Mouse (Mus musculus): ENCODE data around the gene Gm20458. TPM values are rescaled to one million over a fixed set of nuclear protein-coding genes. Genes with fewer than 3 reads are reported as not detected.

The Gm20458 gene
- total RNA-seq, 2 experiments from 2014 or later = 3.7 to 11.1 TPM

Other genes starting within 250 kb of the Gm20458 start
- not detected for gene Wfdc15b, start 239.3 kb upstream of the Gm20458 start, total RNA-seq (2021)
- not detected for gene Svs2, start 222.5 kb upstream of the Gm20458 start, total RNA-seq (2021)
- not detected for gene Svs3b, start 204.3 kb upstream of the Gm20458 start, total RNA-seq (2021)
- not detected for gene Svs4, start 182.5 kb upstream of the Gm20458 start, total RNA-seq (2021)
- gene Svs3a, start 171.7 kb upstream of the Gm20458 start, total RNA-seq (2021) = not detected
- not detected for gene Svs6, start 144.2 kb upstream of the Gm20458 start, total RNA-seq (2021)
- not detected for gene Svs5, start 128.2 kb upstream of the Gm20458 start, total RNA-seq (2021)
- 10 to 100 TPM; 12.2 to 21.3 TPM for gene Slpi, start 71.9 kb upstream of the Gm20458 start, total RNA-seq (2021)
- not detected for gene Rbpjl, start 57.8 kb upstream of the Gm20458 start, total RNA-seq (2021)
- gene Matn4, start 55.8 kb upstream of the Gm20458 start, total RNA-seq (2021) = under 1 TPM; 0.36 to 0.45 TPM
- gene Sdc4, start 17.1 kb upstream of the Gm20458 start, total RNA-seq (2021) = 10 to 100 TPM; 18.7 to 34.2 TPM
- 10 to 100 TPM; 23.0 to 23.1 TPM for gene Sys1, start 4.0 kb upstream of the Gm20458 start, total RNA-seq (2021)
- not detected for gene Trp53tg5, start 12.8 kb downstream of the Gm20458 start, total RNA-seq (2021)
- gene Dbndd2, start 25.1 kb downstream of the Gm20458 start, total RNA-seq (2021) = 10 to 100 TPM in 1 of 2 experiments, 1 to 10 TPM in 1; 9.4 to 10.7 TPM
- gene Pigt, start 36.6 kb downstream of the Gm20458 start, total RNA-seq (2021) = 10 to 100 TPM; 28.7 to 32.6 TPM
- 10 to 100 TPM in 1 of 2 experiments, 1 to 10 TPM in 1; 1.0 to 11.8 TPM for gene Wfdc2, start 101.4 kb downstream of the Gm20458 start, total RNA-seq (2021)
- not detected for gene Spint3, start 112.5 kb downstream of the Gm20458 start, total RNA-seq (2021)
- not detected for gene Wfdc6a, start 124.5 kb downstream of the Gm20458 start, total RNA-seq (2021)
- gene Eppin, start 132.6 kb downstream of the Gm20458 start, total RNA-seq (2021) = not detected
- not detected for gene Wfdc6b, start 152.6 kb downstream of the Gm20458 start, total RNA-seq (2021)
- not detected for gene Wfdc8, start 152.7 kb downstream of the Gm20458 start, total RNA-seq (2021)
- gene Wfdc16, start 177.8 kb downstream of the Gm20458 start, total RNA-seq (2021) = not detected
- under 1 TPM in 1 of 2 experiments, not detected in 1; 0.72 TPM for gene Wfdc10, start 195.1 kb downstream of the Gm20458 start, total RNA-seq (2021)
- gene Wfdc9, start 195.6 kb downstream of the Gm20458 start, total RNA-seq (2021) = not detected
- gene Wfdc11, start 213.1 kb downstream of the Gm20458 start, total RNA-seq (2021) = not detected
- not detected for gene Wfdc13, start 224.1 kb downstream of the Gm20458 start, total RNA-seq (2021)
- not detected for gene Spint4, start 237.5 kb downstream of the Gm20458 start, total RNA-seq (2021)

Measured in heart, adult 18-20 months (tissue).